Mouse (Mus musculus) left cerebral cortex, adult 8-10 months (tissue): Measurements from ENCODE around the gene Zfp46. TPM values are rescaled to one million over a fixed set of nuclear protein-coding genes. Genes with fewer than 3 reads are reported as not detected.

ENCODE experiments used
- DNase-seq, 2 experiments: peaks; one replicate each; pipeline ENCODE4 v3.0.0; 2022; ENCODE audit warnings: low spot score in 2 of 2
- total RNA-seq, 4 experiments: library from RNA; stranded (reverse); gene quantifications; 2 replicates each; pipeline ENCODE4 v1.2.4; 2022

Gene Zfp46
- total RNA-seq: 10 to 100 TPM; 42.5 to 54.8 (median 50.8) TPM

DNA sequence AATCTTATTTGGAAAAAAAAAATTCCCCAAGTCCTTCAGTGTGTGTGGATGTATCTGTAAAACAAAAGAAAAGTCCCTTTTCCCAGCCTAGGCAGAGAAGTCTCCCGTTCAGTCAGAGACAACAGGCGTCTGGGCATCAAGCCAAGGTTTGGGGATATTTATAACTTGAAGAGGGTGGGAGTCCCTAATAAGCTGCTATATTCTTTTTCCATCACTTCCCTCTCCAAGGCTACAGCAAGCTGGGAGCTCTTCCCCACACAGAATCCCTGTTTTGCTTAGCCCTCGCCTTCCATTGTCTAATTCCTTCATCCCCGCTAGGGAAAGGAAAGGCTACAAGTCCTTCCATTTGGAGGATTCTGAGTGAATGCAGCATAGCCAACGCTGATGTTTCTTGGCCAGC lies at the start of gene Zfp46:
Gene Zfp46, plus strand, starts transcription at position 229 of the 400 bp plus-strand sequence.
- DNase-seq: peak; percentile 42 to 84

GRCm38 (mm10) chr4:136238669-136239068 lies 45.8 kb upstream of the Zfp46 start:
- no peak for DNase-seq

DNA sequence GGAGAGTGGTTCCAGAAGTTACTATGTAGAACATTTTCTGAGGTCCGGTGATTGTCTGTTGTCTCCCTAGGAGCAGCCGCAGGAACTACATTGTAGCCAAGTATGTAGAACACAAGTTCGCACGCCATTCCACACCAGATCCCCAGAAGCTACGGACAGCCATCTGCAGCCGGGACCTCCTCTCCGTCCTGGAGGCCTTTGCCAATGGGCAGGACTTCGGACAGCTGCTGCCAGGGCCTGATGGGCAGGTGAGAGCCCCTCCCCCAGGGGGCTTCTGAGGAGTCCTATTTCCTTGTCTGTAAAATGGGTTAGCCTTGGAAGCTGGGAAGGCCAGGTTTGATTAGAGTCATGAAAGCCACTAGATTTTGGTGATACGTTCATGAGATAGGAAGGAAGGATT lies 45.4 kb upstream of the Zfp46 start:
- DNase-seq: no peak

DNA sequence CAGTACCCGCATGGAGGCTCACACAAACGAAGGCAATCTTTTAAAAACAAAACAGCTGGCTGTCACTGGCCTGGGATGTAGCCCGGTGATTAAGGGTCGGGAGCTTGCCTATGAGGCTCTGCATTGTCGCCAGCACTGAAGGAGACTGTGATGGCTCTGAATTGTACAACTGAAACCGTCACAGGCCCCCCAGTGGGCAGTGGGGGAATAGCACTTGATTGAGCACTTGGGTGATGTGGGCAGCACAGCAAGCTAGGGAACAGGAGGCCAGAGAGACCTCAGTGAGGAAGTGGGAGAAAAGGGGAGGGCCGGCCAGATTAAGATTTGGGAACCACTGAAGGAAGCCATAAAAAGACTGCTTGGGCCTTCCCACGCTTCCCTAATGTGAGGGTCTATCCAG lies 44.9 kb upstream of the Zfp46 start:
- peak; percentile 35 to 65 for DNase-seq

- no peak for DNase-seq
Observed at GRCm38 (mm10) chr4:136240123-136240522, 44.4 kb upstream of the Zfp46 start.

GRCm38 (mm10) chr4:136240955-136241354 lies 43.5 kb upstream of the Zfp46 start:
- no peak for DNase-seq

GRCm38 (mm10) chr4:136242065-136242703 lies 42.3 kb upstream of the Zfp46 start:
- DNase-seq: no peak

- DNase-seq: no peak
Observed at GRCm38 (mm10) chr4:136242728-136243127, 41.8 kb upstream of the Zfp46 start.

- no peak for DNase-seq
Observed at GRCm38 (mm10) chr4:136244208-136244607, 40.3 kb upstream of the Zfp46 start.

GRCm38 (mm10) chr4:136245681-136246080 lies 38.8 kb upstream of the Zfp46 start:
- DNase-seq: no peak

DNA sequence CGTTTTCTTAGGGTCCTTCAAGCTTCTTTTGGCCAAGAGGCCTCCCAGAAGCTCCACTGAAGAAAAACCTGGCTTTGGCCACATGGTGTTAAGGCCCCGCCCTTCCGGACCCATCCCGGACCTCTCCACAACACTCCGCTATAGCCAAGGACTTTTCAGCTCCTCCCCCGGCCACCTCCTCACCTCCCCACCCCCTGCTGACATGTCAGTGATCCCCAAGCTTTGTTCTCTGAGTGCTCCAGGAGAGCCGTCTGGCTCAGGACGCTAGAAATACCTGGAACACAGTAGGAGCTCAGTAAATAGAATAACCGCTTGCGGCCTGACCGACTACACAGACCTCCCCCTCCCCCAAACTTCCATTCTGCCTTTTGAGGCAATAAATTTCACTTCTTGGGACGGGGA lies 37.9 kb upstream of the Zfp46 start:
- DNase-seq: no peak

- DNase-seq: no peak
Observed at GRCm38 (mm10) chr4:136247386-136247728, 37.1 kb upstream of the Zfp46 start.

GRCm38 (mm10) chr4:136247729-136248463 lies 36.6 kb upstream of the Zfp46 start, which contains the start of gene Tcea3:
Tcea3 (plus strand) TSS chr4:136247729.
- DNase-seq: no peak

GRCm38 (mm10) chr4:136248464-136249331 lies 35.8 kb upstream of the Zfp46 start:
- DNase-seq: no peak

- DNase-seq: no peak
Observed at GRCm38 (mm10) chr4:136249332-136249647, 35.2 kb upstream of the Zfp46 start.

DNA sequence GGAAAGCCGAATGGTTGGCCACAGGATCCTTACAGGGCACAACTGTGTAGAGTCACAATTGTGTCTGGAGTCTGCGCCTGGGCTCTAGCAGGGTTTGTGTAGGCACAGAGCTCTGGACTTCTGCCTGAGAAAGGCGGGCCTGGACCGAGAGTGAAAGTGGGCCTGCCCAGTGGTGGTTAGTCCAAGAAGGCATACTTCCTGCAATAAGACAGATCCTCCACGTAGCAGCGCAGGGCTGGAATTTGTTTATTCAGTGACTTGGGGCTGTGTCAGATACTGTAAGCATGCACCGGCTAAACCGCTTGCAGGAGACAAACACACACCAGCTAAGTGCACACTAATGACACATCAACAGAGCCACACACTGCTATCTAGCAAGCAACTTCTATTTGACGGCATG lies 34.7 kb upstream of the Zfp46 start:
- DNase-seq: no peak

DNA sequence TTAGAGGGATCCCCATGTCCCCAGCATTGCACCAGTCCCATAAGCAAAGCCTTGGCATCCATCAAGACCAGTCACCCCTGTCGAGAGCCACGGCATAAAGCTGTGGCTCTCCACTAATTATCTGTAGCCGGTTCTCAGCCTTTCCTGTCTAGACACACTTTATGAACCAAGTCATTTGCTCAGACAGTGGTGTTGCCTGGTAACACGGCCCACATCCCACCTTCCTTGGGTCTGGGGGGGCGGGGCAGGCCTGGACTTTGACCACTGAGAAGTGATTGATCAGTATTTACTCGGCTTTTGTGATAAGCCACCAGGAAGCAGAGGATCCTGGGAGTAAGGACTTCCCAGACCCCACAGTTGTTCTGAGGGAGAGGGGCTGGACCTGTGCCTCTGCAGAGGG lies 28.6 kb upstream of the Zfp46 start:
- no peak for DNase-seq

DNA sequence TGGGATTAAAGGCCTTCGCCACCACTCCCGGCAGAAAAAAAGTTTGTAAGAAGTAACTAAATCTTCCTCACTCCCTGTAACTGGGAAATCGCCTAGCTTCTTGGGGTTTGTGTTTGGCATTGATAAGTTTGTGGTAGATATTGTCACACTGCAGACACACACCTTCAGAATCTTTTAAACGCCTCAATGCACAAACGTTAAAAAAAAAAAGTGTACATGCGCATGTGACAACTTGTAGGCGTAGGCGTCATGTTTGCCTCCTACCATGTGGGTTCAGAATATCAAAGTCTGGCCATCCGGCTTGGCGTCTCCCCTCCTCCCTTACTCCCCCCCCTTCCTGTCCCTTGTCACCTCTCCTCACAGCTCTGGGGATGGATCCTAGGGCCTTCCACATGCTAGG lies 27.8 kb upstream of the Zfp46 start:
- no peak for DNase-seq

DNA sequence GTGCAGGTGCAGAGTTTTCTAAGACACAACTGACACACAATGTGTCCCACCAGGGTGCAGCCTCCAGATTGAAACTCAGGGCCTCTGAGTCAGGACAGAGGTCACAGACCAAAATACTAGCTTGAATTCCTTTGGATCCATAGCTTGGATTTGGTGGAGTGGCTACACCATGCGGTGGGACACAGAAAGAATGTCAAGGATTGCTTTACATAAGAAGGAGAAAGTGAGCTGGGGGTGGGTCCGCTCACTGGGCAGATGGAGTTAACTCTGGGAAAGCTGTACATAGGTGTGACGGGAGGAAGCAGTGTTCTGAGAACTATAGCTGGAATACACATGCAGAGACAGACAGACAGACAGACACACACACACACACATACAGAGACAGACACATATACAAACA lies 24.6 kb upstream of the Zfp46 start:
- DNase-seq: no peak

GRCm38 (mm10) chr4:136260491-136261180 lies 23.8 kb upstream of the Zfp46 start:
- DNase-seq: peak in 1 of 2 experiments; percentile 71

- DNase-seq: no peak
Observed at GRCm38 (mm10) chr4:136261912-136262311, 22.6 kb upstream of the Zfp46 start.

DNA sequence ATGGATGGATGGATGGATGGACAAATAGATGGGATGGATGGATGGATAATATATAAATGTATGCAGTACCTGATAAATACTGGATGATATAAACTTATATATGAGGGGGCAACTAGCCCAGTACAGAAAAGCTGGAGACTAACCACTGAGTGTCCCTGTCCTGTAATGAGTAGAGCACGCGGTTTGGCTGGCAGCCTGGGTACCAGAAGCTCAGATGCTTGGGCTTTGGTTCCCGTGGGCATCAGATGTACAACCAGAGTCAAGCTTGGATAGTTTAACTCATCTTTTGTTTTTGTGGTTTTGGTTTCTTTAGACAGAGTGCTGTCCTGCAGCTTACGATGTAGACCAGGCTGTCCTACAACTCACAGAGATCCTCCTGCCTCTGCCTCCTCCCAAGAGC lies 20.9 kb upstream of the Zfp46 start:
- no peak for DNase-seq
